Mouse (Mus musculus): Measurements from ENCODE around the gene Olfml1. TPM values are rescaled to one million over a fixed set of nuclear protein-coding genes. Genes with fewer than 3 reads are reported as not detected.
A peak's percentile ranks its signal among the peaks of the same experiment; 100 is the strongest.

Gene Olfml1
- polyA plus RNA-seq, 1 experiment from 2014 or later: 1.6 TPM

- no peak overlapping the region for H3K4me2 ChIP-seq (ENCODE audit: low read depth, low read length)
- no peak overlapping the region for H3K4me3 ChIP-seq (ENCODE audit: low read depth, low read length)
- WGBS (ENCODE audit: insufficient replicate concordance): 81% methylated on average over 4 of the region's 4 CpGs
- TF ChIP-seq EP300 (IDR thresholded peaks at IDR 0.05; ENCODE audit: low read depth) (no peak), CTCF (IDR thresholded peaks at IDR 0.05; ENCODE audit: low read depth) (no peak)
- H3K4me1 ChIP-seq (ENCODE audit: insufficient read depth): no peaks in the 10 kb centered on the region
- no peaks in the 10 kb centered on the region for H3K36me3 ChIP-seq (replicated peaks; ENCODE audit: insufficient read depth, low read length)
- ATAC-seq (no peak), DNase-seq (no peak)
- H3K9ac ChIP-seq (replicated peaks): no peak overlapping the region
- no peak overlapping the region for H3K27ac ChIP-seq (ENCODE audit: low read depth)
- H3K9me3 ChIP-seq (ENCODE audit: low read length): no peaks in the 10 kb centered on the region
- H3K27me3 ChIP-seq (ENCODE audit: insufficient read depth, low read length): no peaks in the 10 kb centered on the region
Observed at GRCm38 (mm10) chr7:107535311-107535710, 31.9 kb upstream of the Olfml1 start.

- TF ChIP-seq EP300 (IDR thresholded peaks at IDR 0.05; ENCODE audit: low read depth): no peak
- TF ChIP-seq CTCF (IDR thresholded peaks at IDR 0.05; ENCODE audit: low read depth): no peak
- WGBS (ENCODE audit: insufficient replicate concordance): 72% methylated on average over 6 of the region's 6 CpGs
- no peak for ATAC-seq
Observed at GRCm38 (mm10) chr7:107536516-107536915, 30.7 kb upstream of the Olfml1 start.

GRCm38 (mm10) chr7:107540034-107540433 lies 27.2 kb upstream of the Olfml1 start:
- H3K4me3 ChIP-seq (ENCODE audit: low read depth, low read length): no peak overlapping the region
- H3K9me3 ChIP-seq (ENCODE audit: low read length): no peaks in the 10 kb centered on the region
- TF ChIP-seq EP300 (IDR thresholded peaks at IDR 0.05; ENCODE audit: low read depth): no peak
- TF ChIP-seq CTCF (IDR thresholded peaks at IDR 0.05; ENCODE audit: low read depth): no peak
- ATAC-seq (no peak), DNase-seq (no peak)
- no peaks in the 10 kb centered on the region for H3K4me1 ChIP-seq (ENCODE audit: insufficient read depth)
- 8% methylated on average over 4 of the region's 4 CpGs for WGBS (ENCODE audit: insufficient replicate concordance)
- H3K27ac ChIP-seq (ENCODE audit: low read depth): no peak overlapping the region
- no peak overlapping the region for H3K4me2 ChIP-seq (ENCODE audit: low read depth, low read length)
- H3K36me3 ChIP-seq (replicated peaks; ENCODE audit: insufficient read depth, low read length): no peaks in the 10 kb centered on the region
- H3K9ac ChIP-seq (replicated peaks): no peak overlapping the region
- H3K27me3 ChIP-seq (ENCODE audit: insufficient read depth, low read length): no peaks in the 10 kb centered on the region

More at GRCm38 (mm10) chr7:107536516-107536915, 30.7 kb upstream of the Olfml1 start:
- Histone ChIP-seq H3K27me3 (ENCODE audit: insufficient read depth, low read length) (no peaks in the 10 kb centered on the region), H3K4me2 (ENCODE audit: low read depth, low read length) (no peak overlapping the region), H3K27ac (ENCODE audit: low read depth) (no peak overlapping the region), H3K4me1 (ENCODE audit: insufficient read depth) (no peaks in the 10 kb centered on the region), H3K4me3 (ENCODE audit: low read depth, low read length) (no peak overlapping the region), H3K9me3 (ENCODE audit: low read length) (no peaks in the 10 kb centered on the region), H3K36me3 (replicated peaks; ENCODE audit: insufficient read depth, low read length) (no peaks in the 10 kb centered on the region), H3K9ac (replicated peaks) (no peak overlapping the region)
- DNase-seq: no peak

GRCm38 (mm10) chr7:107545011-107545410 lies 22.2 kb upstream of the Olfml1 start:
- WGBS (ENCODE audit: insufficient replicate concordance): 67% methylated on average over 1 of the region's 1 CpGs
- ATAC-seq: no peak
- Histone ChIP-seq H3K4me1 (ENCODE audit: insufficient read depth) (no peaks in the 10 kb centered on the region), H3K4me3 (ENCODE audit: low read depth, low read length) (no peak overlapping the region), H3K27ac (ENCODE audit: low read depth) (no peak overlapping the region), H3K9ac (replicated peaks) (no peak overlapping the region), H3K4me2 (ENCODE audit: low read depth, low read length) (no peak overlapping the region), H3K36me3 (replicated peaks; ENCODE audit: insufficient read depth, low read length) (no peaks in the 10 kb centered on the region), H3K9me3 (ENCODE audit: low read length) (no peaks in the 10 kb centered on the region), H3K27me3 (ENCODE audit: insufficient read depth, low read length) (no peaks in the 10 kb centered on the region)
- no peak for DNase-seq
- TF ChIP-seq CTCF (IDR thresholded peaks at IDR 0.05; ENCODE audit: low read depth) (no peak), EP300 (IDR thresholded peaks at IDR 0.05; ENCODE audit: low read depth) (no peak)

- no peak overlapping the region for H3K4me3 ChIP-seq (ENCODE audit: low read depth, low read length)
- H3K9me3 ChIP-seq (ENCODE audit: low read length): no peaks in the 10 kb centered on the region
- 74% methylated on average over 3 of the region's 3 CpGs for WGBS (ENCODE audit: insufficient replicate concordance)
- DNase-seq: no peak
- no peak overlapping the region for H3K4me2 ChIP-seq (ENCODE audit: low read depth, low read length)
- H3K36me3 ChIP-seq (replicated peaks; ENCODE audit: insufficient read depth, low read length): no peaks in the 10 kb centered on the region
- H3K9ac ChIP-seq (replicated peaks): no peak overlapping the region
- ATAC-seq: no peak
- H3K4me1 ChIP-seq (ENCODE audit: insufficient read depth): no peaks in the 10 kb centered on the region
- H3K27me3 ChIP-seq (ENCODE audit: insufficient read depth, low read length): no peaks in the 10 kb centered on the region
- no peak overlapping the region for H3K27ac ChIP-seq (ENCODE audit: low read depth)
- no peak for TF ChIP-seq EP300 (IDR thresholded peaks at IDR 0.05; ENCODE audit: low read depth)
- no peak for TF ChIP-seq CTCF (IDR thresholded peaks at IDR 0.05; ENCODE audit: low read depth)
Observed at GRCm38 (mm10) chr7:107547872-107548271, 19.4 kb upstream of the Olfml1 start.

GRCm38 (mm10) chr7:107553461-107553860 lies 13.8 kb upstream of the Olfml1 start:
- H3K4me1 ChIP-seq (ENCODE audit: insufficient read depth): no peaks in the 10 kb centered on the region
- no peak overlapping the region for H3K9ac ChIP-seq (replicated peaks)
- H3K36me3 ChIP-seq (replicated peaks; ENCODE audit: insufficient read depth, low read length): no peaks in the 10 kb centered on the region
- H3K4me2 ChIP-seq (ENCODE audit: low read depth, low read length): no peak overlapping the region
- H3K4me3 ChIP-seq (ENCODE audit: low read depth, low read length): no peak overlapping the region
- no peaks in the 10 kb centered on the region for H3K9me3 ChIP-seq (ENCODE audit: low read length)
- TF ChIP-seq EP300 (IDR thresholded peaks at IDR 0.05; ENCODE audit: low read depth) (no peak), CTCF (IDR thresholded peaks at IDR 0.05; ENCODE audit: low read depth) (no peak)
- DNase-seq (no peak), ATAC-seq (no peak)
- 37% methylated on average over 1 of the region's 1 CpGs for WGBS (ENCODE audit: insufficient replicate concordance)
- no peaks in the 10 kb centered on the region for H3K27me3 ChIP-seq (ENCODE audit: insufficient read depth, low read length)
- no peak overlapping the region for H3K27ac ChIP-seq (ENCODE audit: low read depth)

GRCm38 (mm10) chr7:107555906-107556305 lies 11.3 kb upstream of the Olfml1 start:
- peak; percentile 56 for TF ChIP-seq CTCF (IDR thresholded peaks at IDR 0.05; ENCODE audit: low read depth)
- TF ChIP-seq EP300 (IDR thresholded peaks at IDR 0.05; ENCODE audit: low read depth): no peak
- H3K9me3 ChIP-seq (ENCODE audit: low read length): no peaks in the 10 kb centered on the region
- no peaks in the 10 kb centered on the region for H3K27me3 ChIP-seq (ENCODE audit: insufficient read depth, low read length)
- no peak overlapping the region for H3K4me3 ChIP-seq (ENCODE audit: low read depth, low read length)
- H3K36me3 ChIP-seq (replicated peaks; ENCODE audit: insufficient read depth, low read length): no peaks in the 10 kb centered on the region
- no peak for ATAC-seq
- no peaks in the 10 kb centered on the region for H3K4me1 ChIP-seq (ENCODE audit: insufficient read depth)
- no peak overlapping the region for H3K9ac ChIP-seq (replicated peaks)
- no peak for DNase-seq
- no peak overlapping the region for H3K4me2 ChIP-seq (ENCODE audit: low read depth, low read length)
- no peak overlapping the region for H3K27ac ChIP-seq (ENCODE audit: low read depth)
- 72% methylated on average over 3 of the region's 3 CpGs for WGBS (ENCODE audit: insufficient replicate concordance)

Measured in liver, postnatal 0 days (tissue).